Mouse (Mus musculus) gastrocnemius, postnatal 10 days (tissue): ENCODE results near the gene Gm49378. TPM values are rescaled to one million over a fixed set of nuclear protein-coding genes. Genes with fewer than 3 reads are reported as not detected.

Experiments used
- DNase-seq: peaks from one replicate; pipeline ENCODE4 v3.0.0; 2021; ENCODE audit warnings: mixed read lengths
- long read RNA-seq, 2 experiments: library from polyadenylated mRNA; stranded (forward); transcript quantifications; one replicate each; pipeline ENCODE4 v2.0.0; 2021
- total RNA-seq, 2 experiments: library from RNA; stranded (reverse); gene quantifications; 2 replicates each; pipeline ENCODE4 v1.2.3; 2021

The Gm49378 gene
- 1 to 10 TPM; 1.1 to 2.7 TPM for total RNA-seq
- long read RNA-seq, experiment 1 = 0 reads
- long read RNA-seq, experiment 2 = 0 reads

DNA sequence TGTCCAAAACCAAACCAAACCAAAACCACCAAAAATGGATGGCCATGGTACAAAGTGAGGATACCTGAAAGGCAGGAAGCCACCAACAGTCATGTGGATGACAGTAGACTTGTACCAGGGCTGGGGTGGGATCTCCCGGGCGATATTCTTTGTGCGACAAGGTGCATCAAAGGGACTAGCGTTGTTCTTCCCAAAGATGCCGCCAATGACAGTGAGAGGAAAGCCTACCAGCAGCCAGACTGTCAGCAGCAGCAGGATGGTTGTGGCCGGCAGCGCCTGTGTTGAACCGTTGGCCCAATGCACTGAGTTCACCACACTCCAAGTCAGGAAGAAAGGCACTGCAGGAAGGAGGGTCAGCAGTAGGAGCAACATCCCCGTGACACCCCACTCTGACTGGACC, at the start of gene Gm49378:
Gene Gm49378 (minus strand): TSS at position 101 of the 400 bp plus-strand sequence.
- DNase-seq = no peak

DNA sequence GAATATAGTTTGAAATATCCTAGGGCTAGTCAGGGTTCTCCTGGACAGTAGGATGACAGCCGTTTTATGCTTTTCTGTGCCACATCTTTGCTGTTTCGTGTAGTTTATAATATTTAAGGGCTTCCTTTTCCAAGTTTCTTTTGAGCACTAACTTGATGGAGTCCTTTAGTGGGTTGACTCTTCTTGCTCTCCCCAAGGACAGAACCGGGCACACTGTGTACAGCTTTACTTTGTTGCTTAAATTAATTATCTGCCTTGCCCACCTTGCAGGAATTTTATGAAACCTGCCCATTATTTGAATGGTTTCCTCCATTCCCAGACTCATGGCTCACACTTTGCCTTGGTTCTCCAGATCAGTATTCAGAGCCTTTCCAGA, 44.4 kb upstream of the Gm49378 start:
- no peak for DNase-seq

DNA sequence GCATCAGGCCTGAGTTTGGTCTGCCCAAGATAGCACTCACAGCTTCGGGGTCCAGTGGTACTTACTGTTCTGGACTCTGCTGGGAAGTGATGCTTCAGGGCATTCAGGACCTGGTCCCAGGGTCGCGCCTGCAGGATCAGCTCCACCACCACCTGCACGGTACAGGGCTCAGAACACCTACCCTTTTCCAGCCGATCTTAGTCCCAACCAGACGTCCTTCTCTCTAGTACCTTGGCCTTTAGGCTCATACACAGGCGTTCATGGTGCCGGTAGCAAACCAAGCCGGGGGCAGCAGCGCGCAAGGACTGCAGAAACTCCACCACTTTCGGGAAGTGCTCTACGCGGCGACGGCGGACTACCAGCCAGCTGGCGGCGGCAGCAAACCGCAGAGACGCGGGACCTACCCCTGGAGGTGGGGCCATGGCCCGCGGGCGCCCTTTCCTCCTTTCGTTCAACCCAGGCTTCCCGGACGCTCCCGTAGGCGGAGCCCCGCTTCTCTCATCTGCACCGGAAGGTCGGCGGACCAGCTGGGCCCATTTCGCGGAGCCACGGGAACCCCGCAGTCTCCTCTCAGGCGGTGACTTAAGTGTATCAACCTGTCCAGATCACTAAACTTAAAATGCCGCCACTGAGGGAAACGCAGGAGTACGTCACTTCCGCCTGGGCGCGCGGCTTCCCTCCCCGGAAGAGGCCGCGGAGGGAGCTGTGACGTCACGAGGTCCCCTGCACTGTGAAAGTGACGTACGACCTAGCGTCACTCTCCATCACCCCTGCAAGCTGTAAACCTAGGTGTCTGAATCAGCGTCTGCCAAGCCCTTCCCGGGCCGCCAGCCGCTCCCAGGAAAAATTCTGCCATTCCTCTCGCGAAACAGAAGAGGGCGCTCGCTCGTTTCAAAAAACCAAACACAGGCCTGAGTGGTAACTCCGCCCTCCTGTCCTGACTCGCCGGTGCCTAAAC, 43.7 kb upstream of the Gm49378 start, which contains the start of gene Tinf2:
Gene Tinf2 (minus strand): TSS at position 661 of the 958 bp plus-strand sequence.
- DNase-seq = peak; percentile 86

DNA sequence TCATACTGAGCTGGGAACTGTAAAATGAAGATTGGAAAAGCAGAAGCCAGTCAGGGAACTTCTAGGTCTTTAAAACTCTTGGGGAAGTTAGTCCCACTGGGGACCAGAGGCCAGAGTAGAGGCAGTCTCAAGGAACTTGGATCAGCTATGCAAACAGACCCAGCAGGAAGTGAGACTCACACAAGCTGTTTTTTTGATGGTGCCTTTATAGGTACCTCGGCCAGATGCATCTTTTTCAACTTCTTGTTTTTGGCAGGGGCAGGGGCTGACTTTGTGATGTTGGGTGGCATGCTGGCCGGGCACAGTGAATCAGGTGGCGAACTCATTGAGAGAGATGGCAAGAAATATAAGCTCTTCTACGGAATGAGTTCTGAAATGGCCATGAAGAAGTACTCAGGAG, 39.9 kb upstream of the Gm49378 start:
- DNase-seq = no peak

DNA sequence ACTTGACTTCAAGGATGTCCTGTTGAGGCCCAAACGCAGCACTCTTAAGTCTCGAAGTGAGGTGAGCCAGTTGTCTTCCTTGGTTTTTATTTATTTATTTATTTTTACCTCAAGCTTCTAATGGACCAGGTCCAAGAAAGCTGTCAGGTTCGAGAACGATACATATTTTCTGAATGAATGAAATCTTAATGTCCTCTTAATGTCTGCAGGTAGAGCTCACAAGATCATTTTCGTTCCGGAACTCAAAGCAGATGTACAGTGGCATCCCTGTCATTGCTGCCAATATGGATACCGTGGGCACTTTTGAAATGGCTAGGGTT, 35.0 kb upstream of the Gm49378 start:
- no peak for DNase-seq

DNA sequence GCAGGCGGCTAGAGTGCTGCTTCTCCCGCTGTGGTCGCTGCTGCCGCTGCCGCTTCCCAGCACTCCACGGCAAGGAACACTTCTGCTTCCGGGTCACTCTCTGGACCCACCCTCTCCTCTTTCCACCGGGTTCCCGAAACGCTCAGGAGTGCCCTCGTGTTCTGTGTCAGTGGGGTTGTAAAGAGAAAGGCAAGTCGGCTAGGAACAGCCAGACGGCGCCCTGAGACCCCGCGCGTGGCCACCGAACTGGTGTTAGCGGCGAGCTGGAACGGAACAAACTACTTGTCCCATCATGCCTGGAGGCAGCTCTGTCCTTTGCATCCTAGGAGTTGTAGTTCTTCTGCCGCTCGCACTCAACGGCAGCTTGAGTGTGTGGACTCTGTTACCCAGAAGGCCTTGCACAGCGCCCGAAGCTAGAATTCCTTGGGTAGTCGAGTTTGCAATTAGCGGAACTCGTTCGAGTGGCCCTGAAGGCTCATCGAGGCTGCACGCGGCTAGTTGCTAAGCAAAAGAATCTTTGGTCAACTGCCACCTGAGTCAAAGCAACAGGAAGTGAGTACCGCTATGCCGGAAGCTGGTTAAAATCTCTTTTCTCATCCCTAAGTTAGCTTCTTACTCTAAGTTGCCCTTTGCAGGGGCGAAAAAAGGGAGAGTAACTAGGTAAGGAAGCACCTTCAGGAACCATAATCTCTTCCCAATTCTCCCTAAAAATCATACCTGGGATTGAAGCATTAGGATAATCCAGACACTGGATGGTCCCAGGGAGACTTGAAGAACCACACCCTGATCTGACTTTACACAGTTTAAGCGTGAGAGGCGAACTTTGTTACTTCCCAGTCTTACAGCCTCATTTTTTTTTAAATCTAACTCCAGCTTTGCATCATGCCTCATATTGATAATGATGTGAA, 34.4 kb upstream of the Gm49378 start, which contains the start of the genes Gmpr2 and Nedd8:
Gene Gmpr2 (plus strand): TSS at position 109 of the 908 bp plus-strand sequence.
Gene Nedd8 (minus strand): TSS at position 292 of the 908 bp plus-strand sequence.
- peak; percentile 65 for DNase-seq

DNA sequence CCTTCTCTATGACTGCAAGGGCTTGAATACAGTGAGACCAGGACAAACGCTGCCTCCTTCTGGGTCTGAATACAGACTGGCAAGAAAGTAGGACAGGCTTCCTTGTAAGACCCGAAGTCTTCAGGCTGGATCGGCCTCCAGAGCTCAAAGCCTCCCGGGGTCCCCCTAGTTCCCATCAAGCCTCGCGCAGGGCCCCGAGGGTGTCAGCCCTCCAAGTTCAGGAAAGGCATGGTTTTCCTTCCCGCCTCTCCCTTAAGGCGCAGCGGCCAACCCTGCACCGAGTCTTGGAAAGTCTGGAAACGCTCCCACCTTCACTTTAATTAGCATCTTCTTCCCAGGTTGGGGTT, 33.8 kb upstream of the Gm49378 start:
- no peak for DNase-seq

DNA sequence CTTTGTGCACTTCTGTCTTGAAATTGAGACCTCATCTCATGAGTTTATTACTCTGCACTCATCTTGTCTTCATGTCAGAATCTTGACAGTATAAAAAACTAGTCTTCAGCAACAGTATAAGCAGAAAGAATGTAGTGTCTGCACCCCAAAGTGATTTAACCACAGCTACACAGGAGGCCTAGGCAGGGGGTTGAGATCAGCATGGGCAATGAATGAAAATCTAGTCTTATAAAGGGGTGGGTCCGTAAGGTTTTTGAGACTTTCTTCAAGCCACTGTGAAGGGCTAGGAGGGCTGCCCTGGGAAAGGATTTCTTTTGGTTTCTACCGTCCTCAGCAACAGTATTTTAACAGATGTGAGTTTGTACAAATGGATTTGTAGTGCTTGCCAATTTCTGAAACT, 22.9 kb upstream of the Gm49378 start:
- no peak for DNase-seq

DNA sequence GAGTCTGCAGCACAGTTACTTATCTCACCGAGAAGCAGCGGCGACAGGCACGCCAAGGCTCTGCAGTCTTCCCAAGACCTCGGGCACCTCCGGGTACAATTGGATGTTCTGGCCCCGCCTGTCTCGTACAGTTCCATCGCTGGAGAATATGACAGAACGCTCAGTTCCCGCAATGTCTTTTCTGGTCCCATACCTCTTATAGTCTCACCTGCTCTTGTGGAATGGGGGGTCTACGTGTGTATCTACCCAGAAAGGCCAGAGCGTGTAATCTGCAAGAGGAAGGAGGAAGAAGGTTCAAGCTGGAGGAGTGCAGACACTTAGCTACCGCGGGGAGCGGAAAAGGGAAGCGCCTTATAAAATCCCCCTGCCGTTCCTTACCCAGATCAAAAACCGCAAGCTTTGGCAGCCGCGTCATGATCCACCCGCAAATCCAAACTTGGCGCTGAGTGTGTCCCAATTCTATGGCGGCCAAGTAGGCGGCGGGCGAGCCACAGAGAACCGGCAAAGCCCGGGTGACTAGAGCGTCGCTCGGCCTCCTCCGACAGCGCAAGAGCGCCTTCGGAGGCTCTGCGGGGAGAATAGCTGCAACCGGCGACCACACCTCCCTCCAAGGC, 22.4 kb upstream of the Gm49378 start, which contains the start of gene Mdp1:
Gene Mdp1 (minus strand): TSS at position 549 of the 614 bp plus-strand sequence.
- peak; percentile 75 for DNase-seq

DNA sequence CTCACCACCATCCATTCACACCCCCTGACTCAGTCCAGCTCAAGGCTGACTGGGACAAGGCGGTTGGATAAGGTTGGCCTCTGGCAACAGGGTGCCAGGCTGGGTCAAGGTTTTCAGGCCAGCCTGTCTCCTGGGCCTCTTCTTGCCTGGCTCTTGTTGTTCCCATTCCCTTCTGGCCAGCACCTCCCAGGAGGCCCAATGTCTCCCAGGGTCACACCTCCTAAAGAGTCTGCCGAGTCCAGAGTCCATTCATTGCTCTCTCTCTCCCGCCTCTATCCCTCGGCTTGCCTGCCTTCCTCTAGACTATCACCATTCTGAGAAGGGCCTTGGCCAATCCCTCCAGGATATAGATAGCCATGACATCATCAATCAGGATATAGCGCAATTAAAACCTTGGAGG, 20.3 kb upstream of the Gm49378 start:
- DNase-seq = no peak

DNA sequence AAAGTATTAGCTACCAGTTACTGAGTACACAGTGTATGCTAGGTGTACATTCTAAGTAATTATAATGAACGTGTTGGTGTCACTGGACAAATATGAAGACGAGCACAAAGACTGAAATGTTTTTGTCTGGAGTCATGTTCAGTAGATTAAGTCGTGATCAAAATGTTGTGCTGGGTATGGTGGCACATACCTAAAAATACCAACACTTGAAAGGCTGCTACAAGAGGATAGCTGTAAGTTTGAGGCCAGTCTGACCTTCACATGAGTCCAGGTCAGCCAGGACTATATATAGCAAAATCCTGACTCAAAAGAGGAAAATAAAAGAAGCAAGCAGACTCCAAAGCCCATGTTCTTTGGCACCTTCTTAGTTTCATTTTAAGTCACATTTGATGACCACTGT, 19.2 kb upstream of the Gm49378 start:
- DNase-seq = no peak

DNA sequence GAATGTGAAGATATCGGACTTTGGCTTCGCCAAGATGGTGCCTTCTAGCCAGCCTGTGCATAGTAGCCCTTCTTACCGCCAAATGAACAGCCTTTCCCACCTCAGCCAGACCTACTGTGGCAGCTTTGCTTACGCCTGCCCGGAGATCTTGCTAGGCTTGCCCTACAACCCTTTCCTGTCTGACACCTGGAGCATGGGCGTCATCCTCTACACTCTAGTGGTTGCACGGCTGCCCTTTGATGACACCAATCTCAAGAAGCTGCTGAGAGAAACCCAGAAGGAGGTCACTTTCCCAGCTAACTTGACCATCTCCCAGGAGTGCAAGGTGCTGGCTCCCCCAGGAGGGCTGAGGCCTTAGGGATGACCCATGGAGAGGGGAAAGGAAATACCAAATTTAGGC, 13.8 kb upstream of the Gm49378 start:
- no peak for DNase-seq

DNA sequence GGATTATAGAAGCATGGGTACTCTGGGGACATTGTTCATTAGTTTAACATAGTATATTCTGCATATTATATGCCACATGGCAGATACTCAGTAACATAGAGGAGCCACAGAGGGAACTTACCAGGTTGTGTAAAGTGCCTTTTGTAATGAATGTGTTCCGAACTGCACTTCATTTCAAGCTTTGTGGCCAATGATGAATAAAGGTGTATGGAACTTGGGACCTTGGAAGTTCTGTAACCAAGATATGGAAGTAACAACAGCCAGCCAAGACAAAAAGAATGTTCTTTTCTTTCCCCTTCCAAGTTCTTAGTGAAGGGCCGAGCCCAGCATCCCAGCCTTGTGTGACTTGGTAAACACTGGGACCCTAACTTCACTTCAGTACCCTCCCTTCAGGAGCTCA, 12.2 kb upstream of the Gm49378 start, which contains the start of gene Tssk4:
Gene Tssk4 (plus strand): TSS at position 301 of the 400 bp plus-strand sequence.
- no peak for DNase-seq

DNA sequence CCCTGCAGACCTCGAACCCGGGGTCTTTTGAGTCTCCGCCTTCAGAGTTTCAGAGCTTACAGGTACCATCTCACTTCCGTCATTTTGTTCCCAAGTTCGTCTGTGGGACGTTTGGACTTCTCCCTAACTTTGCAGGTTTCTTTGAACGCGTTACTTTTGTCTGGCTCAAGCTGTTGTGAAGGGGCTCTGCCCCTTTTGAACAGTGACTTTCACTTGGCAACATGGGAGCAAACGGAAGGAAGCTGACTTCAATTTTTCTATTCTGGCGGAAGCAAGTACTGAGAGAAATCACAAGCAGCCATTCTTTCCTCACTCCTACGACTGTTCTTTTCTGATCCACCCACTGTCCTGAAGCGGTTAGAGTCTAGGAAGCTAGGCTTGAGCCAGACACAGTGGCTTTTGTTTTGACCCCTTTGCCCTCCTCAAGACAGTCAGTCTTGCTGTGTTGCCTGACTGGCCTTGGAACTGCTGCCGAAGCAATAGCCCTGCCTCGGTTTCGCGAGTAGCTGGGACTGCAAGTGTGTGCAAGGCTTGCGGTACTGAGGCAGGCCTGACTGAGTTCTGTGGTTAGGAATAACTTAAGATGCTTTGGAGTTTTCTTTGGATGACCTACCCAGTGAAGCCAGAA, 6.7 kb upstream of the Gm49378 start:
- no peak for DNase-seq

DNA sequence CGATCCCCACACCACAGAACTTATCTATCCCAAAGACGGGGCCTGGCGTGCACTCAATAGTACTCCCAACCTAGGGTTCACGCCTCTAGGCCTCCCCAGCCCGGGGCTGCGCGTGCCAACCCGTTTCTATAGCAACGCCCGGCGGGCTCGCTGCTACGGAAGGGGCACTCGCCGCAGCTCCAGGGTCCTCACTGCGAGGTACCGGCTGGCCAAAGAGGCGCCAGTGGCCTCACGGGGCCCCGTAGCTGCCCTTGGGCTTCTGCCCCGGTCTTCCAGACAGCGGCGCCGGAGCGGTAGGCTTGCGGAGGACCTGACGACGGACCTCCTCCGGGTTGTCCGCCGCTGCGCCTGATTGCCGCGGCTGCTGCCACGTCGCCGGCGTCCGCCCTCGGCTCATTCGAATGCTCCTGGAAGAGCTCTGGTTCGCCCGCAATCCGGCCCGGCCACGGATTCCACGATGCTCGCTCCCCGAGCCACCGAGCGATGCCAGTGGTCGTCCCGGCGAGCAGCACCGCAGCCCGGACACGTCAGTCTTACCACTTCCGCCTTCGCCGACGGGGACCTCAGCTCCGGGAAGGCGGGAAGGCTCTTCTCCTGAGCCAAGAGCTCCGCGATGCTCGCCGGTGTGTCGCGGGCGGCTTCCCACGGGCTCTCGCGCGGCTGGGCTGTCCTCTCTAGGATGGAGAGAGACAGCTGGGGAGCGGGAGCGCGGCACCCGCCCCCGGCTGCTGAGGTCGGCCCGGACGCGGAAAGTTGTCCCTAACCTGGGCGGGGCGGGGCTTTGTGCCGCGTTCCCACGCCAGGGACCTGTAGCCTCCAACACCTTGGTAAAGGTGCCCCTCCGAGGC, 5.6 kb upstream of the Gm49378 start, which contains the start of gene Tm9sf1:
Gene Tm9sf1 (minus strand): TSS at position 747 of the 848 bp plus-strand sequence.
- peak; percentile 82 for DNase-seq

DNA sequence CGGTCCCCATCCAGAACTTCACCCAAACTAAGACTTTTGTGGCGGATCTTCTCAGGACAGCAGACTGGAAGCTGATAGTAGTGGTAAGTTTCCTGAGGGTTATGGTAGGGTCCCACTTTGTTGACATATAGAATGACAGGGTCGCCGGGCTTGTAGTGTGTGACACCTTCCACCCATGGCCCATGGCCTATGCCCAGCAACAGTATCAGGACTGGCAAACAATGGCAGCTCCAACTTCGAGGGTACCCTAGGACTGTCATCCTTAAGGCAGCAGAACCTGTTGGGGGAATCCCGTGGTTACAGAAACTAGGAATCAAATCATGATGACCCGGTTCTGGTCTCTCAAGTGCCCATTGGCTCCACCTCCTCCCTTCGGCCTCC, 5.0 kb upstream of the Gm49378 start:
- no peak for DNase-seq

DNA sequence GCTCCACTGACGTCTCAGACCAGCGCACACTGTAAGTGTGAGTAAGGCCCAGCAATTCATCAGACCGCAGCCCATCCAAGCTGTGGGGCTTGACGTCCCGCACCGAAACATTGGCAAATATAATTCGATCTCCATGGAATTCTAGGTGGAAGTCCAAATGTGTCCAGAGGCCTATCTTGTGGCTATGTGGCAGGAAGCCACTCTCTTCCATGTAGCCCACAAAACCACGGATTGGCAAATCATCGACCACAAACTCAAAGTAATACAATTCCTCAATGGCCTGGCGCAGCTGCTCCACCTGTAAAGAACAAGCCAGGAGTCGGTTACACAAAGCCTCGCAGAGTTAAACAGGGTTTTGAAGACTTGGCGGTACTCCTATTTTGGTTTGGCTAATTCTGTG, 3.6 kb upstream of the Gm49378 start:
- no peak for DNase-seq

DNA sequence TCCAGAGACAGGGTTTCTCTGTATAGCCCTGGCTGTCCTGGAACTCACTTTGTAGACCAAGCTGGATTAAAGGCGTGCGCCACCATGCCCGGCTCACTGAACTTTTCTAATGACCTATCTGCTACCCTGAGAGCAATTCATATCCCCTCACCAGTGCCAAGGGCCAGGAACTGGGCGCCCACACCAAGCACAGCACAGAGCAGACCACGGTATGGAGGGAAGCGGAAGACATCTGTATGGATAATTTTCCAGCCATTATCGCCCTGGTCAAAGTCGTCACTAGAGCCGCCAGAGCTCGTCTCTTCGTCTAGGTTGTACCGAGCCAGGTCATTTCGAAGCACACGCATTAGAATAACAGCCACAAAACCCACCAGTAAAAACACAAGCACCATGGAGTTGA, 3.1 kb upstream of the Gm49378 start:
- no peak for DNase-seq

DNA sequence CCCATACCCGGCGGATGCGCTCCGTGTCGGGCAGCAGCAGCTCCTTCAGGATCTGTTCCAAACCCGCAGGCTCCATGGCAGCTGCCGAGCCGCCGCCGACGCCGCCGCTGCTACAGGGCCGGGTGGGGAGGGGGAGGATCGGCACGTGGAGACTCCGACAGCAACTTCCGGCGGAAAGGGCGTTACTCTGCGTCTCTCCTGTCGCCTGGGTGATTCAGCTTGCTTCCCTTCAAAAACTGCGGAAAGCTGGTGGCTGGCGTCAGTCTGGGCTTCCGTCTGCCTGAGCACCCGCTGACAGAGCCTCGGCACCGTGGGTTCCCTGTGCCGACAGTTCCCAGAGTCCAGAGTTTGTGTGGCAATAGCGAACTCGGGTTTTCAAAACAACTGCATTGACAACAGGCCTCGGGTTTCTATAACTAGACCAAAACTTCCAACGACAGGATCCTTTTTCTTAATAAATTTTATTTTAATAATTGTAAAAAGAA, 2.1 kb downstream of the Gm49378 start, which contains the start of gene Ipo4:
Gene Ipo4 (minus strand): TSS at position 435 of the 485 bp plus-strand sequence.
- peak; percentile 85 for DNase-seq

DNA sequence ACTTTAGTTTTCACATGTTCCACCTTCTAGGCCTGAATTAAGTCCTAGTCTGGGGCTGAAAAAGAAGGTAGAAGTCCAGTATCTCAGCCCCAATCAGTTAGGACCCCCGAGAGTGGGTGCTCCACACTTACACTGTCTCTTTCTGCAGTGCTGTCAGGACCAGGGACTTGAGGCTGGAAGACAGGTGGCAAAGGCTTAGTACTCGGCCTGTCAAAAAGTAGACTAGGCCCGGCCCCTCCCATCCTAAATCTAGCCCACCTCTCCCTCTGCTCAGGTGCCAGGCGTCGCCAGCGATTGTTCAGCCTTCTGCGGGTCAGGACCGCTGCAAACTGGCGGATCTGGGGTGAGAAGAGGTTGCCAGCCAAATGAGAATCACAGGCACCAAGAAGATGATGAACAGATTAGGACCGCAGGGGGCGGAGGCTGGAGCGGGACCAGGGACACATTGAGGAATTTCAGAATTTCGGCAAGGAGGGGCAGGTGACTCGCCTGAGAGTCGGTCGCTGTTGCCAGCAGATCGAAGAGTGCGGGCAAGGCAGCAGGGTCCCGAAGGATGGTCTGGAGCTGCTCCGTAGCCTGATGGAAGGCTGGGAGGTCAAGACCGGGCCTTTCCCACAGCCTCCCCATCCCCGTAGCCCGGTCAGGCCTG, 2.7 kb downstream of the Gm49378 start:
- peak; percentile 56 for DNase-seq
